Mouse (Mus musculus): ENCODE results near the gene Pum1. TPM values are rescaled to one million over a fixed set of nuclear protein-coding genes. Genes with fewer than 3 reads are reported as not detected.

The Pum1 gene
- total and polyA plus RNA-seq, 3 experiments = 42.7 to 122 (median 43.5) TPM

GRCm38 (mm10) chr4:130779037-130779436 is 115.9 kb downstream of the Pum1 start:
- no peak overlapping the region for H3K4me3 ChIP-seq (ENCODE audit: low read depth, low read length)
- no peak for ATAC-seq (ENCODE audit: extremely low read depth, insufficient number of reproducible peaks, low FRiP score, poor library complexity, severe bottlenecking)
- H3K36me3 ChIP-seq (replicated peaks) = peaks cover 93% of the 10 kb centered on the region
- DNase-seq (ENCODE audit: low spot score) = no peak
- TF ChIP-seq GATA2 (IDR thresholded peaks at IDR 0.05; ENCODE audit: borderline replicate concordance, low read depth, low read length) (no peak), POLR2AphosphoS5 (IDR thresholded peaks at IDR 0.05; ENCODE audit: insufficient replicate concordance, low read depth, low read length) (no peak), TAL1 (conservative IDR thresholded peaks at IDR 0.05; ENCODE audit: low read depth, low read length) (no peak), GATA1 (IDR thresholded peaks at IDR 0.05; ENCODE audit: borderline replicate concordance, low read length) (no peak), CTCF (IDR thresholded peaks at IDR 0.05; ENCODE audit: low read depth, low read length) (no peak)
- no peaks in the 10 kb centered on the region for H3K9me3 ChIP-seq (replicated peaks)
- H3K4me1 ChIP-seq (ENCODE audit: insufficient read depth, low read depth, low read length) = peaks cover 19% of the 10 kb centered on the region
- no peaks in the 10 kb centered on the region for H3K27me3 ChIP-seq (ENCODE audit: insufficient read depth, low read length)

GRCm38 (mm10) chr4:130782492-130782891 is 119.4 kb downstream of the Pum1 start:
- Histone ChIP-seq H3K36me3 (replicated peaks) (peaks cover 61% of the 10 kb centered on the region), H3K9me3 (replicated peaks) (no peaks in the 10 kb centered on the region), H3K27me3 (ENCODE audit: insufficient read depth, low read length) (peaks cover 10% of the 10 kb centered on the region), H3K4me3 (ENCODE audit: low read depth, low read length) (no peak overlapping the region), H3K4me1 (ENCODE audit: insufficient read depth, low read depth, low read length) (peaks cover 19% of the 10 kb centered on the region)
- no peak for ATAC-seq (ENCODE audit: extremely low read depth, insufficient number of reproducible peaks, low FRiP score, poor library complexity, severe bottlenecking)
- TF ChIP-seq TAL1 (conservative IDR thresholded peaks at IDR 0.05; ENCODE audit: low read depth, low read length) = no peak
- no peak for TF ChIP-seq GATA2 (IDR thresholded peaks at IDR 0.05; ENCODE audit: borderline replicate concordance, low read depth, low read length)
- no peak for TF ChIP-seq GATA1 (IDR thresholded peaks at IDR 0.05; ENCODE audit: borderline replicate concordance, low read length)
- TF ChIP-seq CTCF (IDR thresholded peaks at IDR 0.05; ENCODE audit: low read depth, low read length) = no peak
- no peak for TF ChIP-seq POLR2AphosphoS5 (IDR thresholded peaks at IDR 0.05; ENCODE audit: insufficient replicate concordance, low read depth, low read length)
- DNase-seq (ENCODE audit: low spot score) = peak; percentile 27

GRCm38 (mm10) chr4:130784755-130785154 is 121.6 kb downstream of the Pum1 start:
- no peak overlapping the region for H3K4me3 ChIP-seq (ENCODE audit: low read depth, low read length)
- ATAC-seq (ENCODE audit: extremely low read depth, insufficient number of reproducible peaks, low FRiP score, poor library complexity, severe bottlenecking) (no peak), DNase-seq (ENCODE audit: low spot score) (peak; percentile 36)
- peaks cover 39% of the 10 kb centered on the region for H3K36me3 ChIP-seq (replicated peaks)
- no peaks in the 10 kb centered on the region for H3K9me3 ChIP-seq (replicated peaks)
- H3K4me1 ChIP-seq (ENCODE audit: insufficient read depth, low read depth, low read length) = peaks cover 19% of the 10 kb centered on the region
- no peak for TF ChIP-seq POLR2AphosphoS5 (IDR thresholded peaks at IDR 0.05; ENCODE audit: insufficient replicate concordance, low read depth, low read length)
- TF ChIP-seq GATA1 (IDR thresholded peaks at IDR 0.05; ENCODE audit: borderline replicate concordance, low read length) = no peak
- no peak for TF ChIP-seq CTCF (IDR thresholded peaks at IDR 0.05; ENCODE audit: low read depth, low read length)
- TF ChIP-seq GATA2 (IDR thresholded peaks at IDR 0.05; ENCODE audit: borderline replicate concordance, low read depth, low read length) = no peak
- no peak for TF ChIP-seq TAL1 (conservative IDR thresholded peaks at IDR 0.05; ENCODE audit: low read depth, low read length)
- H3K27me3 ChIP-seq (ENCODE audit: insufficient read depth, low read length) = peaks cover 14% of the 10 kb centered on the region

- no peak overlapping the region for H3K4me3 ChIP-seq (ENCODE audit: low read depth, low read length)
- peaks cover 15% of the 10 kb centered on the region for H3K36me3 ChIP-seq (replicated peaks)
- ATAC-seq (ENCODE audit: extremely low read depth, insufficient number of reproducible peaks, low FRiP score, poor library complexity, severe bottlenecking) = no peak
- peaks cover under 1% of the 10 kb centered on the region for H3K9me3 ChIP-seq (replicated peaks)
- H3K27me3 ChIP-seq (ENCODE audit: insufficient read depth, low read length) = peaks cover 21% of the 10 kb centered on the region
- DNase-seq (ENCODE audit: low spot score) = no peak
- peaks cover 9% of the 10 kb centered on the region for H3K4me1 ChIP-seq (ENCODE audit: insufficient read depth, low read depth, low read length)
- TF ChIP-seq TAL1 (conservative IDR thresholded peaks at IDR 0.05; ENCODE audit: low read depth, low read length) = no peak
- no peak for TF ChIP-seq GATA2 (IDR thresholded peaks at IDR 0.05; ENCODE audit: borderline replicate concordance, low read depth, low read length)
- no peak for TF ChIP-seq CTCF (IDR thresholded peaks at IDR 0.05; ENCODE audit: low read depth, low read length)
- TF ChIP-seq GATA1 (IDR thresholded peaks at IDR 0.05; ENCODE audit: borderline replicate concordance, low read length) = no peak
- no peak for TF ChIP-seq POLR2AphosphoS5 (IDR thresholded peaks at IDR 0.05; ENCODE audit: insufficient replicate concordance, low read depth, low read length)
These were observed 124.4 kb downstream of the Pum1 start for GRCm38 (mm10) chr4:130787530-130787929.

- Histone ChIP-seq H3K4me3 (ENCODE audit: low read depth, low read length) (no peak overlapping the region), H3K27me3 (ENCODE audit: insufficient read depth, low read length) (peaks cover 36% of the 10 kb centered on the region), H3K4me1 (ENCODE audit: insufficient read depth, low read depth, low read length) (peaks cover 3% of the 10 kb centered on the region), H3K36me3 (replicated peaks) (no peaks in the 10 kb centered on the region), H3K9me3 (replicated peaks) (peaks cover 7% of the 10 kb centered on the region)
- no peak for ATAC-seq (ENCODE audit: extremely low read depth, insufficient number of reproducible peaks, low FRiP score, poor library complexity, severe bottlenecking)
- peak; percentile 58 for DNase-seq (ENCODE audit: low spot score)
- peak; percentile 85 for TF ChIP-seq CTCF (IDR thresholded peaks at IDR 0.05; ENCODE audit: low read depth, low read length)
- no peak for TF ChIP-seq POLR2AphosphoS5 (IDR thresholded peaks at IDR 0.05; ENCODE audit: insufficient replicate concordance, low read depth, low read length)
These were observed 127.1 kb downstream of the Pum1 start for GRCm38 (mm10) chr4:130790180-130790579.

GRCm38 (mm10) chr4:130791811-130792375 is 128.8 kb downstream of the Pum1 start:
- Histone ChIP-seq H3K4me1 (ENCODE audit: insufficient read depth, low read depth, low read length) (peaks cover 3% of the 10 kb centered on the region), H3K27me3 (ENCODE audit: insufficient read depth, low read length) (peaks cover 39% of the 10 kb centered on the region), H3K36me3 (replicated peaks) (no peaks in the 10 kb centered on the region), H3K4me3 (ENCODE audit: low read depth, low read length) (no peak overlapping the region), H3K9me3 (replicated peaks) (peaks cover 7% of the 10 kb centered on the region)
- ATAC-seq (ENCODE audit: extremely low read depth, insufficient number of reproducible peaks, low FRiP score, poor library complexity, severe bottlenecking) = no peak
- no peak for TF ChIP-seq POLR2AphosphoS5 (IDR thresholded peaks at IDR 0.05; ENCODE audit: insufficient replicate concordance, low read depth, low read length)
- no peak for DNase-seq (ENCODE audit: low spot score)

Data from G1E (cell line).